Mouse (Mus musculus): ENCODE measurements around the gene Nwd1.

DNA sequence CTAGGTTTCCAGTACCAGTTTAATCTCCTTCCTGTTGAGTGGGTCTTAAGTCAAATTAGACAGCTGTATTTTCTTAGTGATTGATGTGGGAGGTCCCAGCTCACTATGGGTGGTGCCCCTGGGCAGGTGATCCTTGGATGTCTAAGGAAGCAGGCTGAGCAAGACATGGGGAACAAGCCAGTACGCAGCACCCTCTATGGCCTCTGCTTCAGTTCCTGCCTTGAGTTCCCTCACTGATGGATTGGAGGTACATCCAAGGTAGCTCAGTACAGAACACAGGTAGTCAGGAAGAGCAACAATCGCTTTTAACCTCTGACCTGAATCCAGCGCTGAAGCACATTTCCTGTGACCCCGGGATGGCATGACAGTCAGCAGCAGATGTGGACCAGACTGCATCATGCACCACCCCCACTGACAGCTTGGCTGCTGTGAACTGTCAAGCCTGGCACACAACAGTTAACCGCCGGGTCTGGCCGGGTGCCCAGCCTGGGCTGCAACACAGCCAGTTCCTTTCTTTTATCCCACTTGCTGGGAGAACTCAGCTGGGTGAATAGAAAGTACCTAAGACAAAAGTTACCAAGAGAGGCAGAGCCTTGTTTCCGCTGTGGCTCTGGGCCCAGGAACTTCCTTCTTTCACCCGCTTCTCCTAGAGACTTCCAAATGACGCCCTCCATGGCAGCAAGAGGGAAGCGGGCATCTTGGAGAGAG lies at the start of gene Nwd1:
- no peak for TF ChIP-seq CTCF (IDR thresholded peaks at IDR 0.05; ENCODE audit: extremely low read depth, insufficient read depth, insufficient read length, insufficient replicate concordance)
- no peak for TF ChIP-seq POLR2A (IDR thresholded peaks at IDR 0.05; ENCODE audit: low read depth, low read length)

Measured in spleen, adult 2 months (tissue).